Mouse (Mus musculus): ENCODE data around the gene 1700034J05Rik.

- TF ChIP-seq CTCF (conservative IDR thresholded peaks at IDR 0.05; ENCODE audit: insufficient read depth, insufficient read length, low read depth, low read length) (no peak), POLR2A (IDR thresholded peaks at IDR 0.05; ENCODE audit: low read depth, low read length) (no peak)
Measured at GRCm38 (mm10) chr6:146960956-146961355, 6.7 kb upstream of the 1700034J05Rik start.
